Mouse (Mus musculus): ENCODE data around the gene Gm10715.
"Not testable (repeated sequence)": the region's sequence is repeated elsewhere in the genome, so short reads cannot be mapped to it uniquely, and the experiment has no call there.

Gm10715 gene

GRCm38 (mm10) chr9:3036577-3036976, at the start of gene Gm10715:
Gene Gm10715 (plus strand): TSS chr9:3036877.
- not testable (repeated sequence) for DNase-seq

GRCm38 (mm10) chr9:3000445-3000972, 36.2 kb upstream of the Gm10715 start, which contains the start of gene Gm10722:
Gene Gm10722 (plus strand): TSS chr9:3000922.
- DNase-seq = not testable (repeated sequence)

GRCm38 (mm10) chr9:3001006-3001405, 35.7 kb upstream of the Gm10715 start:
- peak; percentile 10 for DNase-seq

GRCm38 (mm10) chr9:3001948-3002659, 34.6 kb upstream of the Gm10715 start:
- peak; percentile 99 for DNase-seq

DNA sequence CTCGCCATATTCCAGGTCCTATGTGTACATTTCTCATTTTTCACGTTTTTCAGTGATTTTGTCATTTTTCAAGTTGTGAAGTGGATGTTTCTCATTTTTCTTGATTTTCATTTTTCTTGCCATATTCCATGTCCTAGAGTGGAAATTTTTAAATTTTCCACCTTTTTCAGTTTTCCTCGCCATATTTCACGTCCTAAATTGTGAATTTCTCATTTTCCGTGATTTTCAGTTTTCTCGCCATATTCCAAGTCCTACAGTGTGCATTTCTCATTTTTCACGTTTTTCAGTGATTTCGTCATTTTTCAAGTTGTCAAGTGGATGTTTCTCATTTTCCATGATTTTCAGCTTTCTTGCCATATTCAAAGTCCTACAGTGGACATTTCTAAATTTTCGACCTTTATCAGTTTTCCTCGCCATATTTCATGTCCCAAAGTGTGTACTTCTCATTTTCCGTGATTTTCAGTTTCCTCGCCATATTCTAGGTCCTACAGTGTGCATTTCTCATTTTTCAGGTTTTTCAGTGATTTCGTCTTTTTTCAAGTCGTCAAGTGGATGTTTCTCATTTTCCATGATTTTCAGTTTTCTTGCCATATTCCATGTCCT, 33.8 kb upstream of the Gm10715 start, which contains the start of gene Gm11168:
Gene Gm11168 (plus strand): TSS at position 553 of the 603 bp plus-strand sequence.
- not testable (repeated sequence) for DNase-seq

- not testable (repeated sequence) for DNase-seq
Observed at GRCm38 (mm10) chr9:3006179-3006578, 30.5 kb upstream of the Gm10715 start.

- peak; percentile 84 for DNase-seq
Observed at GRCm38 (mm10) chr9:3006636-3007035, 30.0 kb upstream of the Gm10715 start.

DNA sequence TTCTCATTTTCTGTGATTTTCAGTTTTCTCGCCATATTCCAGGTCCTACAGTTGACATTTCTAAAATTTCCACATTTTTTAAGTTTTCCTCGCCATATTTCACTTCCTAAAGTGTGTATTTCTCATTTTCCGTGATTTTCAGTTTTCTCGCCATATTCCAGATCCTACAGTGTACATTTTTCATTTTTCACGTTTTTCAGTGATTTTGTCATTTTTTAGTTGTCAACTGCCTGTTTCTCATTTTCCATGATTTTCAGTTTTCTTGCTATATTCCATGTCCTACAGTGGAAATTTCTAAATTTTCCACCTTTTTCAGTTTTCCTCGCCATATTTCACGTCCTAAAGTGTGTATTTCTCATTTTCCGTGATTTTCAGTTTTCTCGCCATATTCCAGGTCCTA, 29.4 kb upstream of the Gm10715 start:
- DNase-seq = not testable (repeated sequence)

- not testable (repeated sequence) for DNase-seq
Observed at GRCm38 (mm10) chr9:3009331-3009730, 27.3 kb upstream of the Gm10715 start.

DNA sequence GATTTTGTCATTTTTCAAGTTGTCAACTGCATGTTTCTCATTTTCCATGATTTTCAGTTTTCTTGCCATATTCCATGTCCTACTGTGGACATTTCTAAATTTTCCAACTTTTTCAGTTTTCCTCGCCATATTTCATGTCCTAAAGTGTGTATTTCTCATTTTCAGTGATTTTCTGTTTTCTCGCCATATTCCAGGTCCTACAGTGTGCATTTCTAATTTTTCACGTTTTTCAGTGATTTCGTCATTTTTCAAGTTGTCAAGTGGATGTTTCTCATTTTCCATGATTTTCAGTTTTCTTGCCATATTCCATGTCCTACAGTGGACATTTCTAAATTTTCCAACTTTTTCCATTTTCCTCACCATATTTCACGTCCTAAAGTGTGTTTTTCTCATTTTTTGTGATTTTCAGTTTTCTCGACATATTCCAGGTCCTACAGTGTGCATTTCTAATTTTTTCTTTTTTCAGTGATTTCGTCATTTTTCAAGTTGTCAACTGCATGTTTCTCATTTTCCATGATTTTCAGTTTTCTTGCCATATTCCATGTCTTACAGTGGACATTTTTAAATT, 24.5 kb upstream of the Gm10715 start:
- DNase-seq = not testable (repeated sequence)

GRCm38 (mm10) chr9:3012733-3013279, 23.9 kb upstream of the Gm10715 start, which contains the start of gene Gm10721:
Gene Gm10721 (plus strand): TSS chr9:3013140.
- DNase-seq = not testable (repeated sequence)

DNA sequence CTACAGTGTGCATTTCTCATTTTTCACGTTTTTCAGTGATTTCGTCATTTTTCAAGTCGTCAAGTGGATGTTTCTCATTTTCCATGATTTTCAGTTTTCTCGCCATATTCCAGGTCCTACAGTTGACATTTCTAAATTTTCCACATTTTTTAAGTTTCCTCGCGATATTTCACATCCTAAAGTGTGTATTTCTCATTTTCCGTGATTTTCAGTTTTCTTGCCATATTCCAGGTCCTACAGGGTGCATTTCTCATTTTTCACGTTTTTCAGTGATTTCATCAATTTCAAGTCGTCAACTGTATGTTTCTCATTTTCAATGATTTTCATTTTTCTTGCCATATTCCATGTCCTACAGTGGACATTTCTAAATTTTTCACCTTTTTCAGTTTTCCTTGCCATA, 21.3 kb upstream of the Gm10715 start, which contains the start of gene Gm10720:
Gene Gm10720 (plus strand): TSS at position 301 of the 400 bp plus-strand sequence.
- DNase-seq = not testable (repeated sequence)

GRCm38 (mm10) chr9:3015896-3016295, 20.8 kb upstream of the Gm10715 start:
- DNase-seq = peak; percentile 7

DNA sequence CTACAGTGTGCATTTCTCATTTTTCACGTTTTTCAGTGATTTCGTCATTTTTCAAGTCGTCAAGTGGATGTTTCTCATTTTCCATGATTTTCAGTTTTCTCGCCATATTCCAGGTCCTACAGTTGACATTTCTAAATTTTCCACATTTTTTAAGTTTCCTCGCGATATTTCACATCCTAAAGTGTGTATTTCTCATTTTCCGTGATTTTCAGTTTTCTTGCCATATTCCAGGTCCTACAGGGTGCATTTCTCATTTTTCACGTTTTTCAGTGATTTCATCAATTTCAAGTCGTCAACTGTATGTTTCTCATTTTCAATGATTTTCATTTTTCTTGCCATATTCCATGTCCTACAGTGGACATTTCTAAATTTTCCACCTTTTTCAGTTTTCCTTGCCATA, 19.6 kb upstream of the Gm10715 start, which contains the start of gene Gm10719:
Gene Gm10719 (plus strand): TSS at position 301 of the 400 bp plus-strand sequence.
- not testable (repeated sequence) for DNase-seq

DNA sequence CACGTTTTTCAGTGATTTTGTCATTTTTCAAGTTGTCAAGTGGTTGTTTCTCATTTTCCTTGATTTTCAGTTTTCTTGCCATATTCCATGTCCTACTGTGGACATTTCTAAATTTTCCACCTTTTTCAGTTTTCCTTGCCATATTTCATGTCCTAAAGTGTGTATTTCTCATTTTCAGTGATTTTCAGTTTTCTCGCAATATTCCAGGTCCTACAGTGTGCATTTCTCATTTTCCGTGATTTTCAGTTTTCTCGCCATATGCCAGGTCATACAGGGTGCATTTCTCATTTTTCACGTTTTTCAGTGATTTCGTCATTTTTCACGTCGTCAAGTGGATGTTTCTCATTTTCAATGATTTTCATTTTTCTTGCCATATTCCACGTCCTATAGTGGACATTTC, 17.7 kb upstream of the Gm10715 start:
- peak; percentile 71 for DNase-seq

- DNase-seq = peak; percentile 78
Observed at GRCm38 (mm10) chr9:3019835-3020727, 16.6 kb upstream of the Gm10715 start.

DNA sequence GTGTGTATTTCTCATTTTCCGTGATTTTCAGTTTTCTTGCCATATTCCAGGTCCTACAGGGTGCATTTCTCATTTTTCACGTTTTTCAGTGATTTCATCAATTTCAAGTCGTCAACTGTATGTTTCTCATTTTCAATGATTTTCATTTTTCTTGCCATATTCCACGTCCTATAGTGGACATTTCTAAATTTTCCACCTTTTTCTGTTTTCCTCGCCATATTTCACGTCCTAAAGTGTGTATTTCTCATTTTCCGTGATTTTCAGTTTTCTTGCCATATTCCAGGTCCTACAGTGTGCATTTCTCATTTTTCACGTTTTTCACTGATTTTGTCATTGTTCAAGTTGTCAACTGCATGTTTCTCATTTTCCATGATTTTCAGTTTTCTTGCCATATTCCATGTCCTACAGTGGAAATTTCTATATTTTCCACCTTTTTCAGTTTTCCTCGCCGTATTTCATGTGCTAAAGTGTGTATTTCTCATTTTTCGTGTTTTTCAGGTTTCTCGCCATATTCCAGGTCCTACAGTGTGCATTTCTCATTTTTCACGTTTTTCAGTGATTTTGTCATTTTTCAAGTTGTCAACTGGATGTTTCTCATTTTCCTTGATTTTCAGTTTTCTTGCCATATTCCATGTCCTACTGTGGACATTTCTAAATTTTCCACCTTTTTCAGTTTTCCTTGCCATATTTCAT, 14.2 kb upstream of the Gm10715 start:
- DNase-seq = peak; percentile 80

DNA sequence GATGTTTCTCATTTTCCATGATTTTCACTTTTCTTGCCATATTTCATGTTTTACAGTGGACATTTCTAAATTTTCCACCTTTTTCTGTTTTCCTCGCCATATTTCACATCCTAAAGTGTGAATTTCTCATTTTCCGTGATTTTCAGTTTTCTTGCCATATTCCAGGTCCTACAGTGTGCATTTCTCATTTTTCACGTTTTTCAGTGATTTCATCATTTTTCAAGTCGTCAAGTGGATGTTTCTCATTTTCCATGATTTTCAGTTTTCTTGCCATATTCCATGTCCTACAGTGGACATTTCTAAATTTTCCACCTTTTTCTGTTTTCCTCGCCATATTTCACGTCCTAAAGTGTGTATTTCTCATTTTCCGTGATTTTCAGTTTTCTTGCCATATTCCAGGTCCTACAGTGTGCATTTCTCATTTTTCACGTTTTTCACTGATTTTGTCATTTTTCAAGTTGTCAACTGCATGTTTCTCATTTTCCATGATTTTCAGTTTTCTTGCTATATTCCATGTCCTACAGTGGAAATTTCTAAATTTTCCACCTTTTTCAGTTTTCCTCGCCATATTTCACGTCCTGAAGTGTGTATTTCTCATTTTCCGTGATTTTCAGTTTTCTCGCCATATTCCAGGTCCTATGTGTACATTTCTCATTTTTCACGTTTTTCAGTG, 13.2 kb upstream of the Gm10715 start, which contains the start of gene Gm10718:
Gene Gm10718 (plus strand): TSS at position 236 of the 673 bp plus-strand sequence.
- DNase-seq = peak; percentile 14

- DNase-seq = peak; percentile 53
Observed at GRCm38 (mm10) chr9:3023985-3024648, 12.6 kb upstream of the Gm10715 start.

GRCm38 (mm10) chr9:3024912-3025467, 11.7 kb upstream of the Gm10715 start, which contains the start of gene Gm10717:
Gene Gm10717 (plus strand): TSS chr9:3025417.
- peak; percentile 59 for DNase-seq
